Mouse (Mus musculus) CD4-positive, CD25-positive, alpha-beta regulatory T cell, adult 2 months (primary cell): Measurements from ENCODE around the gene Ccl27b.
"Not testable (repeated sequence)": the region's sequence is repeated elsewhere in the genome, so short reads cannot be mapped to it uniquely, and the experiment has no call there.

Experiments
- DNase-seq: peaks from one replicate; pipeline ENCODE4 v3.0.0-alpha.2; 2012; ENCODE audit warnings: low read depth, low spot score

The Ccl27b gene

DNA sequence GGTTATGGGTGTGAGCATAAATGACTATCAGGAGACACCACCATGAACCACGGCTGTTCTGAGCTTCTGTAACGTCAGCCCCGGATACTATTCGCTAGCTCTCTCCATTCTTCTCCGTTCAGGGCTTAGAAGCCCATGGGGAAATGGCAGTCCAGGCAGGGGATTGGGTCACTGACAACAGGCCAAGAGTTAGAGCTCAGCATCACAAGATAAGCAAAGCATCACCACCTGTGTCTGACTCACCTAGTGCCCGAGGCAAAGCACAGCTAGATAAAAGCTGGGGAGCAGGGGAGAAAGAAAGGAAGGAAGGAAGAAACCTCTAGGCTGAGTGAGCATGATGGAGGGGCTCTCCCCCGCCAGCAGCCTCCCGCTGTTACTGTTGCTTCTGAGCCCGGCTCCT, at the start of gene Ccl27b:
TSS of gene Ccl27b (plus strand) at position 301 of the 400 bp plus-strand sequence.
- not testable (repeated sequence) for DNase-seq

DNA sequence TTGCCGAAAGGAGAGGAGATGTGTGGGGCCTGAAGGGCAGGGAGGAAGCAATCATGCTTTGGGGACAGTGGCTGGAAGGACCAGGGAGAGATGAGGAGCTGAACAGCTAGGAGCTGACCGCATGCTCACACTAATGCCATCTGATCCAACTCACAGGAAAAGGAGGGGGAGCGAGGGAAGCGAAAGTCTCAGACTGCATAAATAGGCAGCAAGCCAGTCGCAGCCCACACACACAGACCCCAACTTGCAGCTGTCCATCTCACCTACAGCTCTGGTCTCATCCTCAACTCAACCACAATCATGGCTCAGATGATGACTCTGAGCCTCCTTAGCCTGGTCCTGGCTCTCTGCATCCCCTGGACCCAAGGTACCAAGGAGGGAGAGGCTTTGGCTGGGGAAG, 43.2 kb upstream of the Ccl27b start, which contains the start of gene Gm10591:
TSS of gene Gm10591 (plus strand) at position 301 of the 400 bp plus-strand sequence.
- DNase-seq, result not testable (repeated sequence)

GRCm38 (mm10) chr4:42629419-42629818, 25.6 kb upstream of the Ccl27b start, which contains the start of gene Gm2564:
TSS of gene Gm2564 (plus strand) at chr4:42629719.
- DNase-seq, result not testable (repeated sequence)

GRCm38 (mm10) chr4:42661793-42662192, 6.7 kb downstream of the Ccl27b start, which contains the start of gene Il11ra2:
TSS of gene Il11ra2 (minus strand) at chr4:42661893.
- DNase-seq, result not testable (repeated sequence)

- not testable (repeated sequence) for DNase-seq
Measured at GRCm38 (mm10) chr4:42675415-42675814, 20.4 kb downstream of the Ccl27b start.

- DNase-seq, result not testable (repeated sequence)
Measured at GRCm38 (mm10) chr4:42679365-42679764, 24.3 kb downstream of the Ccl27b start.

GRCm38 (mm10) chr4:42680374-42681356, 25.6 kb downstream of the Ccl27b start:
- not testable (repeated sequence) for DNase-seq

GRCm38 (mm10) chr4:42681473-42682182, 26.6 kb downstream of the Ccl27b start:
- DNase-seq, result not testable (repeated sequence)

DNA sequence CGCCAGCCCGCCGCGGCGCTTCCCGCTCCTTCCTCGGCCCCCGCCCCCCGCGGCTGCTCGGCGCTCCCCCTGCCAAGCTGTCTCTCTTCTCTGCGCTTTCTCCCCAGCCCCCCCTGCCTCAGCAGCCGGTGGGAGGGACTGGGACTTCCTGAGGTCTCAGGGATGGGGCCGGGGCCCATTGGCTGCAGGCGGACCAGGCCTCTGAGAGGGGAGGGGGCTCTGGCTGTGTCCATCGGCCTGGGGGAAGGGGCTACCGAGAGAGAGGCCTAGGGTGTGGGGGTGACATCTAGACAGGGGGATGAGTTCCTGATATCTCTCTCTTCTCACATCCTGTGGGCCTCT, 27.1 kb downstream of the Ccl27b start:
- DNase-seq, result not testable (repeated sequence)
